Mouse (Mus musculus): ENCODE measurements around the gene Runx1. TPM values are rescaled to one million over a fixed set of nuclear protein-coding genes. Genes with fewer than 3 reads are reported as not detected.

The Runx1 gene
- polyA plus RNA-seq, 1 experiment: 38.8 TPM

- no peaks in the 10 kb centered on the region for H3K27me3 ChIP-seq (ENCODE audit: control insufficient read depth, insufficient read depth, insufficient read length)
Measured at GRCm38 (mm10) chr16:92800845-92801244, 25.1 kb downstream of the Runx1 start.

GRCm38 (mm10) chr16:92799940-92800339 is 26.0 kb downstream of the Runx1 start:
- H3K4me2 ChIP-seq (ENCODE audit: low read depth): no peak overlapping the region
- no peaks in the 10 kb centered on the region for H3K27me3 ChIP-seq (ENCODE audit: control insufficient read depth, insufficient read depth, insufficient read length)
- no peak for TF ChIP-seq SRF (IDR thresholded peaks at IDR 0.05; ENCODE audit: control insufficient read depth, insufficient read length, low read depth)
- TF ChIP-seq TCF12 (IDR thresholded peaks at IDR 0.05; ENCODE audit: insufficient read depth, poor library complexity, severe bottlenecking): no peak
- TF ChIP-seq CEBPB (IDR thresholded peaks at IDR 0.05; ENCODE audit: insufficient read depth, poor library complexity, severe bottlenecking): no peak
- TF ChIP-seq MAX (IDR thresholded peaks at IDR 0.05; ENCODE audit: low read depth): no peak
- TF ChIP-seq TCF3 (IDR thresholded peaks at IDR 0.05; ENCODE audit: insufficient read length, low read depth): no peak
- no peak for TF ChIP-seq REST (IDR thresholded peaks at IDR 0.05; ENCODE audit: insufficient read depth, insufficient read length)
- no peak for TF ChIP-seq E2F4 (IDR thresholded peaks at IDR 0.05; ENCODE audit: insufficient read depth)
- no peak for TF ChIP-seq POLR2A (IDR thresholded peaks at IDR 0.05; ENCODE audit: insufficient read length, low read depth)
- TF ChIP-seq MYOG (IDR thresholded peaks at IDR 0.05; ENCODE audit: control insufficient read depth in 1 of 3, insufficient read depth in 1 of 3, insufficient read length in 2 of 3, low read depth in 2 of 3): no peak
- TF ChIP-seq MYOD1 (IDR thresholded peaks at IDR 0.05; ENCODE audit: control insufficient read depth in 1 of 3, insufficient read length in 2 of 3, low read depth in 2 of 3): no peak
- TF ChIP-seq POLR2AphosphoS2 (IDR thresholded peaks at IDR 0.05; ENCODE audit: insufficient read length, low read depth): no peak
- no peak for TF ChIP-seq USF1 (IDR thresholded peaks at IDR 0.05; ENCODE audit: low read depth)
- peaks cover 24% of the 10 kb centered on the region for H3K36me3 ChIP-seq (ENCODE audit: control insufficient read depth, insufficient read depth)
- H3K4me3 ChIP-seq: no peak overlapping the region
- H3K79me2 ChIP-seq (ENCODE audit: control insufficient read depth, insufficient read depth): peaks cover 97% of the 10 kb centered on the region
- no peak overlapping the region for H3ac ChIP-seq (ENCODE audit: control insufficient read depth, insufficient read length)

More at GRCm38 (mm10) chr16:92800845-92801244, 25.1 kb downstream of the Runx1 start:
- Histone ChIP-seq H3K36me3 (ENCODE audit: control insufficient read depth, insufficient read depth) (peaks cover 32% of the 10 kb centered on the region), H3K79me2 (ENCODE audit: control insufficient read depth, insufficient read depth) (peaks cover 97% of the 10 kb centered on the region), H3K4me2 (ENCODE audit: low read depth) (no peak overlapping the region), H3ac (ENCODE audit: control insufficient read depth, insufficient read length) (no peak overlapping the region), H3K4me3 (no peak overlapping the region)
- TF ChIP-seq TCF3 (IDR thresholded peaks at IDR 0.05; ENCODE audit: insufficient read length, low read depth) (no peak), MYOG (IDR thresholded peaks at IDR 0.05; ENCODE audit: control insufficient read depth in 1 of 3, insufficient read depth in 1 of 3, insufficient read length in 2 of 3, low read depth in 2 of 3) (no peak), MAX (IDR thresholded peaks at IDR 0.05; ENCODE audit: low read depth) (no peak), USF1 (IDR thresholded peaks at IDR 0.05; ENCODE audit: low read depth) (no peak), POLR2A (IDR thresholded peaks at IDR 0.05; ENCODE audit: insufficient read length, low read depth) (no peak), E2F4 (IDR thresholded peaks at IDR 0.05; ENCODE audit: insufficient read depth) (no peak), POLR2AphosphoS2 (IDR thresholded peaks at IDR 0.05; ENCODE audit: insufficient read length, low read depth) (no peak), REST (IDR thresholded peaks at IDR 0.05; ENCODE audit: insufficient read depth, insufficient read length) (no peak), CEBPB (IDR thresholded peaks at IDR 0.05; ENCODE audit: insufficient read depth, poor library complexity, severe bottlenecking) (no peak), SRF (IDR thresholded peaks at IDR 0.05; ENCODE audit: control insufficient read depth, insufficient read length, low read depth) (no peak), TCF12 (IDR thresholded peaks at IDR 0.05; ENCODE audit: insufficient read depth, poor library complexity, severe bottlenecking) (no peak)

- Histone ChIP-seq H3K4me3 (no peak overlapping the region), H3K36me3 (ENCODE audit: control insufficient read depth, insufficient read depth) (peaks cover 7% of the 10 kb centered on the region), H3K27me3 (ENCODE audit: control insufficient read depth, insufficient read depth, insufficient read length) (no peaks in the 10 kb centered on the region), H3K79me2 (ENCODE audit: control insufficient read depth, insufficient read depth) (peaks cover 96% of the 10 kb centered on the region), H3ac (ENCODE audit: control insufficient read depth, insufficient read length) (no peak overlapping the region), H3K4me2 (ENCODE audit: low read depth) (no peak overlapping the region)
- TF ChIP-seq TCF3 (IDR thresholded peaks at IDR 0.05; ENCODE audit: insufficient read length, low read depth): no peak
- peak in 1 of 3 experiments; percentile 41 for TF ChIP-seq MYOG (IDR thresholded peaks at IDR 0.05; ENCODE audit: control insufficient read depth in 1 of 3, insufficient read depth in 1 of 3, insufficient read length in 2 of 3, low read depth in 2 of 3)
- peak in 2 of 3 experiments; percentile 53 to 71 for TF ChIP-seq MYOD1 (IDR thresholded peaks at IDR 0.05; ENCODE audit: control insufficient read depth in 1 of 3, insufficient read length in 2 of 3, low read depth in 2 of 3)
- TF ChIP-seq POLR2A (IDR thresholded peaks at IDR 0.05; ENCODE audit: insufficient read length, low read depth): no peak
Measured at GRCm38 (mm10) chr16:92794197-92794596, 31.8 kb downstream of the Runx1 start.

- Histone ChIP-seq H3K4me3 (no peak overlapping the region), H3ac (ENCODE audit: control insufficient read depth, insufficient read length) (no peak overlapping the region), H3K4me2 (ENCODE audit: low read depth) (no peak overlapping the region), H3K36me3 (ENCODE audit: control insufficient read depth, insufficient read depth) (peaks cover 9% of the 10 kb centered on the region), H3K79me2 (ENCODE audit: control insufficient read depth, insufficient read depth) (peaks cover 96% of the 10 kb centered on the region), H3K27me3 (ENCODE audit: control insufficient read depth, insufficient read depth, insufficient read length) (no peaks in the 10 kb centered on the region)
- no peak for TF ChIP-seq TCF12 (IDR thresholded peaks at IDR 0.05; ENCODE audit: insufficient read depth, poor library complexity, severe bottlenecking)
- no peak for TF ChIP-seq USF1 (IDR thresholded peaks at IDR 0.05; ENCODE audit: low read depth)
- no peak for TF ChIP-seq POLR2A (IDR thresholded peaks at IDR 0.05; ENCODE audit: insufficient read length, low read depth)
Measured at GRCm38 (mm10) chr16:92793741-92794140, 32.2 kb downstream of the Runx1 start.

- TF ChIP-seq MAX (IDR thresholded peaks at IDR 0.05; ENCODE audit: low read depth) (no peak), TCF12 (IDR thresholded peaks at IDR 0.05; ENCODE audit: insufficient read depth, poor library complexity, severe bottlenecking) (no peak), POLR2AphosphoS2 (IDR thresholded peaks at IDR 0.05; ENCODE audit: insufficient read length, low read depth) (no peak)
- Histone ChIP-seq H3K4me2 (ENCODE audit: low read depth) (no peak overlapping the region), H3K4me3 (no peak overlapping the region), H3K27me3 (ENCODE audit: control insufficient read depth, insufficient read depth, insufficient read length) (no peaks in the 10 kb centered on the region), H3K79me2 (ENCODE audit: control insufficient read depth, insufficient read depth) (peaks cover 96% of the 10 kb centered on the region), H3K36me3 (ENCODE audit: control insufficient read depth, insufficient read depth) (peaks cover 10% of the 10 kb centered on the region), H3ac (ENCODE audit: control insufficient read depth, insufficient read length) (no peak overlapping the region)
Measured at GRCm38 (mm10) chr16:92792905-92793304, 33.0 kb downstream of the Runx1 start.

All from myocyte (in vitro differentiated cells).